Mouse (Mus musculus) T-helper 17 cell (primary cell): ENCODE results near the gene Bbx.

ENCODE experiments used
- in situ Hi-C, 2 experiments: fragments of 300-600 bp; cut with MboI, MseI; formaldehyde crosslinking; loops; 1 replicate in 1 of 2; 2 replicates in 1 of 2; pipeline ENCODE4 v1.15.1; 2025; ENCODE audit warnings: high pct_unique_total_duplicates in 2 of 2

The Bbx gene

DNA sequence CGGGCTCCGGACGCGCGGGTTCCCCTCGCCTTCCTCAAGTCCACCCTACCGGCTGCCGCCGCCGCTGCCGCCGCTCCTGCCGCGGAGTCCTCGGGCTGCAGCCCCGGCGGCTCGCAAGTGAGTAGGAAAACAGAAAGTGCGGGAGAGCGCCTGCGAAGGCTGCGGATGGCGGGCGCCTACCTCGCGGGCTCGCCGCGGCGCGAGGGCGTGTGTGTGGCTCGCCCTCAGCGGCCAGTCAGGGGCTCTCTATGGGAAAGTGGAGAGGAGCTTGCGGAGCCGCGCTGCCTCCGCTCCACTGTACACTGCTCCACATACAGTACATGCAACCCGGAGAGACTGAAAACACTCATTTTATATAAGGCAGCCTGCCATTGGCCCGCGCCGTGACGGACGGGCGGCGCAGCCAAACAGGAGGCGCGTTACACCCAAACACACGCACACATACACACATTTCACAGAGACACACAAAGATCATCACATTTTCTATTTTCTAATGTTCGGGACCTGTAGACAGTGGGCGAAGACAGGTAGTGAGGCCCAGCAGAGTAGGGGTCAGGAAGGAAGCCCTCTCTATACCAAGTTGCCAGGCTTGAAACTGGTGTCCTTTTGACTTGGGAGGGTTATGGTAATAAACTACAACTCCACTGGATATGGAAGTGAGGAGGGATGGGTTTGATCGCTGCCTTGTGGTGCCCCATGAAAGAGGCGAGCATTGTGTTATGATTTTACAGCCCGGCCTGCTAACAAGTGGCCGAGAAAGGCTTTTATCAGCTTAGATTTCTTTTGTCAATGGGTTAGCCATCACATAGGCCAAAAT, at the start of gene Bbx:
Bbx (minus strand) TSS at position 329 of the 817 bp plus-strand sequence.
- in situ Hi-C loops, result loop anchor here in 1 of 2 experiments (5.0 kb wide), 1 partner anchor 300 kb away; no protein-coding TSS in a partner anchor

DNA sequence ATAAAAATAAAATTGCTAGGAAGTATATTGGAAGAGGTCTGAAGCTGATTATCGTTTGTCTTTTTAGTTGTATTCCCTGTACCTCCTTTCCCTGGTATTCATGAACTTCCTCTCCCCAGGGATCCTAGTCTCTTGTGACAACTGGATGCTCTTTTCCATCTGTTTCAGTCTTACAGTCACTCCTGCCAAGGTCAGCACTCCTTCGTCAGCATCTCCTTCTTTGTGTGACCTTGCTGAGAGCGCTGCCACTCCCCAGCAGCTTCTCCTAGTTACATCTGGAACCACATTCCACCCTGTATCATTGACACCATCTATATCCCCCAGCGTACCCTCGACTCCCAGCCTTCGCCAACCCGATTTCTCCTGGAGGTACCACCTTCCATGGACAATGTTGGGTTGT, 49.7 kb upstream of the Bbx start:
- in situ Hi-C loops, result no loop called here

DNA sequence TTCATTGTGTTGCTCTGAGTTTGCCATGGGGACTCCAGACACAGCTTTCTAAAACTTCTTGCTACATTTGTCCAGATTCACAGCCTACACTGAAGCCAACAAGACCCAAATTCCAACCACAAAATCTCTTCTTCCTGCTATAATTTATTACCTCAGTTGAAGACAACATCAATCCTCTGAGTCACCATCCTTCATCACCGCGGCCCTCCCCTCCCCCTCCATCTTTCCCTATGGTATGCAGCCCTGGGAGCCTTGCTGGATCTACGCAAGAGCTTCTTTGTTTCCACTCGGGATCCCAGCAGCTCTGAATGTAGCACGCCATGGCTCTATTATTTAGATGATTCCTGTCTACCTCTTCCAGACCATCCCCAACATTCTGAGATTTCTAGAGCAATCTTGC, 49.2 kb upstream of the Bbx start:
- in situ Hi-C loops, result no loop called here

DNA sequence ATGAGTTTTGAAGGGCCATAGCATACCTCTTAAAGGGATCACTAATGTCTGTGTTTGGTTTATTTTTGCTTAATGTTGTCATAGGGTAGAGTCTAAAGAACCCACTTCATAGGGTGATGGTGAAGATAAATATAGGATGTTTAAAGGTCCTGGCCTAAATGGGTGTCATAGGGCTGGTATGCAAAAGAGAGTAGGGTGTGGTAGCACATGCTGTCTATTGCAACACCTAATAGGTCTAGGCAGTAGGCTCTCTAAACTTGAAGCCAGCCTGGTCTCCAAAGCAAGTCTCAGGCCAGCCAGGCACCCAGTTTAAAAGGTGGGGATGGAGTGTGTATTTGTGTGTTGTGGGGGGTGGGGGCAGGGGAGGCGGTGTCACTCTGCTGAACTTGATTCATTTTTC, 46.5 kb upstream of the Bbx start:
- in situ Hi-C loops, result no loop called here

DNA sequence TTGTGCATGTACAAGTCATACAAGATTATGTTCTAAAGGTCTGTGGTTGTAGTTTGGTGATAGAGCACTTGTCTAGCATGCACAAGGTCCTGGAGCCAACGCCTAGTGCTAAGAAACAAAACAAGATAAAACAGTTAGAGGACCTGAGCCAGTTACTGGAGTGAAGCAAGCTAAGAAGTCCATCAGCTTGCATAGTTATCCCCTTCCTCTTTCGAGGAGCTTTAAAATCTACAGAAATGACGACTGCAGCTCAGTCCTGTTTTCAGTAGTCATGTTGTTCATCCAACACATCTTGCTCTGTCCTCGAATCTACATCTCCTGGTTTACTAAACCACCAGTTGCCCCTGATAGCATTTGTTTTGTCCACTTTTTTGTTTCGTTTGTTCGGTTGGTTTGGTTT, 45.4 kb upstream of the Bbx start:
- in situ Hi-C loops, result no loop called here

DNA sequence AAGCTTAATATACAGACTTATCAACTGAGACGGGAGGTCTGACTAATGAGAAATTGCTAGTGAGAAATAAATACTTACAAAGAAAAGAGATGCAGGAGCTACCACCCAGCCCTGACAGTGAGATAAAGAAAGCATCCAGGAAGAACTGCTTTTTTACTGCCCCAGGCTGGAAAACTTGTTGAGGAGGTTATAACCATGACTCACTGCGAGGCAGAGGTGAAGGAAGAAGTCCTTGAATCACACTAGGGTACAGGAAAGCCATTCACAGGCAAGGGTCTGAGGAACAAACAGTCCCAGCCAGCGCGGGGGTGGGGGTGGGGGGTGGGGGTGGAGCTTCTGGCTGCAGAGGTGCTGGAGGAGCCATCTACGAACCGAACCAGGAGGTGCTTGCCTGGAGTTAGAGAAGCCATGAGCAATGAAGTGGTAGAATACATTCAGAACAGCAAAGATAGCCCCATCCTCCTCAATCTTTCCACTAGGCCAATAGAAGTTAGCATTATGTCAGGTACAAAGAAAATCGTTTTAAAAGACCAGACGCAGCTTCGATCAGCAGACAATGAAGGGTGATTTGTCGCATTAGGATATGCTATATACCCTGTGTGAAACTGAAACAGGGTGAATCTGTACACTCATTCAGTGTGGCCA, 30.2 kb upstream of the Bbx start:
- in situ Hi-C loops, result no loop called here

DNA sequence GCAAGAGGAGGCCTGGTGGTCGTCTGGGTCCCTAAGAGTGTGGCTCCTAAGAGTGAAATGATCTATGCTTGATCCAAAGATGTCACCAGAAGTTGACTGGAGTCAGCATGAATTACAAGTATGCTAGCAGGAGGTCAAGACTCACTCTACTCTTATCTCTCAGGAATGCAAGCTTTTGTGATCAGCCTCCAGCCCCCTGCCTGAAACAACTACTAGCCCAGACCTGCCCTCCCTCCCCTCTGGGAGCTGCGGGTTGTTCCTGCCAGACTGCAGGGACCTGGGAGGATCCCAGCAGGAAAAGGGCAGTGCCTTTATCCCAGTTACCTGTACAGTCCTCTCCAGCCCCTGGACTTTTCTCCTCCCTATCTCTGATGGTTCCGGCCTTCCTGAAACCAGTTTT, 27.0 kb upstream of the Bbx start:
- in situ Hi-C loops, result no loop called here

DNA sequence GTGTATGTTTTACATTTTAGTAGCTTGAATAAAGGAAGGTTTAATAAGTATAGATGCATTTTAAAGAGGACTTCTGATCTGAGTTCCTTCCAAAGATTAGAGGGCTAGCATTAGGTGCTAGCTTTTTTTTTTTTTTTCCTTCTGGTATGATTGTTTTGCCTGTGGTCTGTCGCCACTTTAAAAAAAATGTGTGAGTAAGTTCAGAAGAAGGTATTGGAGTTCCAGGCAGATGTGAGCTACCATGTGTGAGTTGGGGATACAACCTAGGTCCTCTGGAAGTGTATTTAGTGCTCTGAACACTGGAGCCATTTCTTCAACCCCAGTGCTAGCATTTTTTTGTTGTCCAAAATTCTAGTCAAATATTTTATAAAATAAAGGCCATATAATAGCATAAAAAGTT, 23.9 kb upstream of the Bbx start:
- in situ Hi-C loops, result no loop called here

DNA sequence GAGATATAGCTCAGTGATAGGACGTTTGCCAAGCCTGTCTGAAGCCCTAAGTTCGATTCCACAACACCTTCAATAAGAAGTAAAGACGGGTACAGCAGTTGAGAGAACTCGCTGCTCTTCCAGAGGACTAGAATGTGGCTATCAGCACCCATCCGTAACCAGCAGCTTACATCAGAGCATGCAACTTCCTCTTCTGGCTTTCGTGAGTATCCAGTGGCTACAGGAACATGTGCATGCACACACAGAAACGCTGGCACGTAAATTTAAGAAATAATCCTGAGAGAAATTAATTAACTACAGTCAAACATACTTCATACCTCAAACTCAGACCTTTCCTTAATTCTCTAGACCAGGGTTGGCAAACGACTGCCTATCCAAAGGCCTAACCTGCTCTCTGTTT, 16.9 kb upstream of the Bbx start:
- in situ Hi-C loops, result loop anchor here in 1 of 2 experiments (5.0 kb wide), 1 partner anchor 68 kb away; no protein-coding TSS in a partner anchor

DNA sequence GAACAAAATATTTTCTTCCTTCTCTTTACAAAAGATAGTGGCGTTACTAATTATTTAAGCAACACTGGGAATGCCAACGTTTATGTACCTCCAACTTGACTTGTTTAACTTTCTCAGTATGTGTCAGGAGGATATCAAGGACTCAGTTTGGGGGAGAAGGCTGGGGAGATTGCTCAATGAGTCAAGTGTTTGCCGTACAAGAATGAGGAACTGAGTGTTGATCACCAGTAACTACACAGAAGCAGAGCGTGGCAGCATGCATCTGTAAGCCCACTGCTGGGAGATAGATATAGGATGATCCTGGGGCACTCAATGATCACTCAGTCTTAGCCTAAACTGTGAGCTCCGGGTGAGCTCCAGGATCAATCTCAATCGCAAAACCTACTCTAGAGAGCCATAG, 12.8 kb upstream of the Bbx start:
- in situ Hi-C loops, result loop anchor here in 1 of 2 experiments (5.0 kb wide), 1 partner anchor 72 kb away; no protein-coding TSS in a partner anchor

DNA sequence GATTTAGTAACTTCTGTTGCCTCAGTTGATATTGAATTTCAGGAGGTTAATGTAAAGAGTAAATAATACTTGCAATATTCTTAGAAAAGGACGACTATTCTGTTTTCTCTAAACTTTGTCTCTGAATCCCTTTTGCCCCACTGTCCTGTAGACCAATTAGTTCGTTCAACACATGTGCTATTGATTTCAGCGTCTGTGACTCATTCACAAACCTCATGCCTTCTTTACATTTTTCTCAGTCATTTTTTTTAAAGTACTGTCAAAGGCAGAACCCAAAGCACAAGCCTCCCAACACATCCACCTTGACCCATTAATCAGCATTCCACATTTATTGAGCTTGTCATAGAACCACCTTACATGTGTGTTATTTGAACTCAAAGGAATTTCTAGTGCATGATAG, 6.6 kb upstream of the Bbx start:
- in situ Hi-C loops, result loop anchor here in 1 of 2 experiments (5.0 kb wide), 1 partner anchor 88 kb away; no protein-coding TSS in a partner anchor

DNA sequence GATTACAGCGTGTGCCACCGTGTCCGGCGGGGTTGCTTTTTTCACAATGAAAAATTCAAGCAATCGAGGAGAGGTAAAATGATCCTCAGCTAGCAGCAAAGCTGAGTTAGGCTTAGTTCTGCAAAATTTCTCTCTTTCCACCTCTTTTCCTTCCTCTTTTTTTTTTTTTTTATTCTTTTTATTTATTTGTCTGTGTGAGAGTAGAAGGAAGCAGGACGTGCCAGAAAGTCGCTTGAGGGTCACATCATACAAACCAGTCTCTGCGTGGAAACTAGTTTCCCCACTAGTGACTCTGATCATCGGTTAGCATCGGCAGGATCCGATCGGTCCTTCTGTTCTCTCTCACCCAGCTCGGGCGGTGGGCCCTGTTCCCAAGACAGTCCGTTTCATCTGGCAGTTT, 5.6 kb upstream of the Bbx start:
- in situ Hi-C loops, result loop anchor here in 1 of 2 experiments (5.0 kb wide), 1 partner anchor 90 kb away; no protein-coding TSS in a partner anchor

DNA sequence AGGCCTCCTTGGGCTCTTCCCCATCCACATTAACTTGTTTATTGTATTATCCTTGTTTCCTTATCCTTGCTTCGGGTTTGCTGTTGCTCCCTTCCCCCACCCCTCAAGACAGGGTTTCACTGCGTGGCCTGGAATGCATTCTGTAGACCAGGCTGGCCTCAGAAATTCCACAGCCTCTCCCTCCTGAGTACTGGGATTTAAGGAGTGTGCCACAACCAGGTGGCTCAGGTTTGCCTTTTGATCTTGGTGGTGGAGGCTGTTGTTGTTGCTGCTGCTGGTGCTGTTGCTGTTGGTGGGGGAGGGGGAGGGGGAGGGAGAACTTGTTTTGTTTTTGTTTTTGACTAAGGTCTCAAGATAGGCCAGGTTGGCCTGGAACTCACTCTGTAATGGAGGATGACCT, 5.1 kb upstream of the Bbx start:
- in situ Hi-C loops, result loop anchor here in 1 of 2 experiments (5.0 kb wide), 1 partner anchor 90 kb away; no protein-coding TSS in a partner anchor

DNA sequence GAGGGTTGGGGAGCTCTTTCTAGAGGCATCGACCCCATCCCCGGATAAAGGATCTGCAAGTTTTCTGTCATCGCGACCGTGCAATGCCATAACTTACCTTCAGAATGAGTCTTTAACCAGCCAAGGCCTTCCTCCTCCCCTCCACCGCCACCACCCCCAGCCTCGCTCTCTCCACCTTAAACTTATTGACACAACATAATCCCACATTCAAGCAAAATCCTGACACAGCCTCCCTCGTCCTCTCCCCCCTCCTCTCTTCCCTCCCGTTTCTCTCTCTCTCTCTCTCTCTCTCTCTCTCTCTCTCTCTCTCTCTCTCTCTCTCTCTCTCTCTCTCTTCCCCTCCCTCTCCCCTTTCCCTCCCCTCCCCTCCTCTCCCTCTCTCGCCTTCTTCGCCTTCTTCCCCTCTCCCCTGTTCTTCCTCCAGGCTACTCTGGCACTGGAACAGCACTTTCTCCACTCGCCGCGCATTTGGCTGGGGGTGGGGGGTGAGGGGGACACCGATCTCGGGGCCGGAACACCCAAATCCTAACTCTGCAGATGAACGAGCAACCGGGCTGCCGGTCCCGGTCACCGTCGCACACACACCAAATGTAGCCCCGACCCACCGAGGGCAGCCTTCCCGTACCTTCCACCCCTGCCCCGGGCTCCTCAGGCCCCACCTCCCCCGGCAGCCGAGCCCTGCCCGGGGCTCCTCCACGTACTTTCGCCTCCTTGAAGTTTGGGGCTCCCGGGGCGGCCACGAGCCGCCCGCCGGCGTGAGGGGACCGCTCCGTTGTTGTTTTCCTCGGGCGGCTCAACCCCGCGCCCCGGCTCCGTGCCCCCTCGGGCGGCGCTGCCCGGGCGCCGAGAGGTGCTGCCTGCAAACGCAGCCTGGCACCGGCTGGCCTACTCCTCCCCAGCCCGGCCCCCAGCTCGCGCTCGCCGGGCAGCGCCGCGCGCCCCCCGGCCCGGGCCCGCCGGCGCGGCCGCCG, 894 bp downstream of the Bbx start:
- in situ Hi-C loops, result loop anchor here in 1 of 2 experiments (5.0 kb wide), 1 partner anchor 301 kb away; no protein-coding TSS in a partner anchor

DNA sequence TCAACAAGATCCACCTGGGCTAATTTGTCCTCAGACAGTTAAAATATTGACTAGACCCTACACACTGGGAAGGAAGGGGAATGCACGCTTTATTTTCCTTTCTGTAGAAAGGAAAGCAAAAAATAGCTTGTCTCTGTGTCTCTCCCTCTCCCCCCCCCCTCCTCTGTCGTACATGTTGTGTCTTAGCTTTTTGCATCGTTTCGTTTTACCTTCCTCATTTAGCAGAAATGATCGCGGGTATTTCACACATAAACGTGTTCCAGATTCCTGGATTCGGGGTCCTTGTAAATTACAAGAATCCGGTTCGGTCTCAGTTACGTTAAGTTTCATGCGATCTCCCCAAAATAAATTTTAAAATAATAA, 1.7 kb downstream of the Bbx start:
- in situ Hi-C loops, result loop anchor here in 1 of 2 experiments (5.0 kb wide), 1 partner anchor 302 kb away; no protein-coding TSS in a partner anchor

DNA sequence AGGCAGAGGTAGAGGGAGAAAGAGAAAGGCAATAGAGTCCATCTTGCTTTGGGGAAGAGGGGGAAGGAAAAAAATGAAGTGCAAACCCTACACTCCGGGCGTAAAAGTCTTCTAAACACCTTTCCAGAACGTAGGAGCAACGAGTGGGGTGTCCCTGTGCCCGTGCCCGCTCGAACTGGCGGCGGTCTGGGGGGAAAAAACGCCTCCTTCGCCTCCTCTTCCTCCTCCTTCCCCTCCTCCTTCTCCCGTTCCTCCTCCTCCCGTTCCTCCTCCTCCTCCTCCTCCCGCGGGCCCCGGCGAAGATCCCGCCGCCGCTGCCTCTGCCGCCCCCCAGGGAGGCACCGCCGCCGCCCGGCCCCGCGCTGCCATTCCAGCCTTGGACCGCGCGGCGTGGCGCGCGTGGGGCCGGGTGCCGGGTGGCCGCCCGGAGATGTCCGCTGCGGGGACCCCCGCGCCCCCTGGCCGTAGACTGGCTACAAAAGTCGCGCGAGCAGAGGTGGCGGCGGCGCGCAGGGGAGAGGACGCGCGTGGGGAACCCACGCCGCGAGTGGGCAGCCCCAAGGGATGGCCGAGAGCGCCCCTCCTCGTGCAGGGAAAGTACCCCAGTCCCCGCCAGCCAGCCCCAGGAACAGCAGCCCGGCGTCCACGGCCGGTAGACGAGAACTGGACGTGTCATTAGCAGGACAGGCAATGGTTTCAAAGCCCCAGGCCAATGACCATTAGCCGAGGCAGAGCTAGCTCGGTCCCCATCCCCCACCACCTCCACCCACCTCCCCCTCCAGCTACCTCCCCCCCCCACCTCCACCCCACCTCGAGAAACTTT, 2.3 kb downstream of the Bbx start:
- in situ Hi-C loops, result loop anchor here (5.0 kb wide), 2 partner anchors 302 to 307 kb away; no protein-coding TSS in a partner anchor

DNA sequence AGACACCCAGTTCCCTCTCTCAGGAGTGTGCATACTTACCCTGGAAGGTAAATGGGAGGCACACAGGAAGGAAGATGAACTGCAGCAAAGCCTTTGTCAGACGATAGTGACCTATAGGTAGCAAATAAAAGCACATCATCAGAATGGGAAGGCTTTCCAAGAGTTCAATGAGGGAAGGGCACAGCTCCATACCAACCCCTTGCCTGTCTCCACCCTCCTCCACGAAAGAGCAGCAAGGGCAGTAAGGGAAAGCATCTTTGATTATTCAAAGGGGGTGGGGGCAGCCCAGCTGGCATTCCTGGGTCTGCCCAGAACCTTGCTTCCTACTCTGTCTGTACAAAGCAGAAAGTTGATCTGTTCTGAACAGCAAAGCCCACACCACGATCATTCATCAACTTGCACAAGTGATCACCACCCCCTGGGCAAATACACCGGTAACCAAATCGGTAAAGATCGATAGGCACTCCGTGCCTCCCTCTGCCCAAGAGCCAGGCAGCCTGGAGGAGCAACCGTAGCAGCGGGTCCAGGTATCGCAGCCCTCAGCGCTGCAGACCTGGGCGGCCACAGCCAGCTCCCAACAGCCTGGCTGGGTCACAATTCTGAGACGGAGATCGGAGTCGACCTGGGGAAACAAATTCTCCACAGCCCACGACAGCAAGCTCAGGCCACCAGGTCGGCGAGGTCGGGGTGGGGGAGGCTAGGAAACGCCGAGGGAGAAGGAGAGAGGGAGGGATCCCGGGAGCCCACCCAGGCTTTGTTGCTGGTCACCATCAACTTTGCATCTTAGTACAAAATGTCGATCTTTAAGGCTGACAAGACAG, 3.1 kb downstream of the Bbx start:
- in situ Hi-C loops, result loop anchor here in 1 of 2 experiments (5.0 kb wide), 1 partner anchor 308 kb away; no protein-coding TSS in a partner anchor

DNA sequence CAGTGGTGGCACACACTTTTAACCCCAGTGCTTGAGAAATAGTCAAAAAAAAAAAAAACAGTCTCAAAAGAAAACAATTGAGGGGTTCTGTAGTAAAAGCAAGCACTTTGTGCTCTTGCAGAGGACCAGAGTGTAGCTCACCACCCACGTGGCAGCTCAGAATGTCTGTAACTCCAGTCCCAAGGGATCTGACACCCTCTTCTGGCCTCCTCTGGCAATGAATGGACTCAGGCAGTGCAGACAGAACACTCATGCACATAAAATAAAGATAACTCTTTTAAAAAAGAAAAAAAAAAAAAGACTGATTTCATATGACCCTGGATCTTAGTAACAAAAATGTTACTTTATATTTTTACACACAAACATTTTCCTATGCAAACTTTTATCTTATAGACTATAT, 12.1 kb downstream of the Bbx start:
- in situ Hi-C loops, result no loop called here

DNA sequence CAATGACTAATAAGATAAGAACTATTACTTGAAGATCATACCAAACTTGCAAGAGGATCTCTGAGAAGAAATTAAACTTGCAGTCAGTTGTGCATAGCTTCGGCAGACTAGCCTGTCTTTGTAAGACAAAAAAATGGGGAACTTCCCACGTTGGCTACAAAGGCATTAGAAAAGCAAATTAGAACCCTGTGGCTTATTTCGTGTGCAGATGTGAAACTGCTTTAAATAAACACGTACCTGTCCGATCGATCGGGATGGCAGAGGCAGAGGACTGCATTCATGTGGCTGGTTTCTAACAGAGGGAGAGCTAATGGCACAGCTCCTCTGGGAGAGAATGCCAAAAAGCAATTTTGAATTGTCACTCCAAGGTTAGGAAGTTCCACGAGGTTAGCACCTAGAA, 16.8 kb downstream of the Bbx start:
- in situ Hi-C loops, result no loop called here

DNA sequence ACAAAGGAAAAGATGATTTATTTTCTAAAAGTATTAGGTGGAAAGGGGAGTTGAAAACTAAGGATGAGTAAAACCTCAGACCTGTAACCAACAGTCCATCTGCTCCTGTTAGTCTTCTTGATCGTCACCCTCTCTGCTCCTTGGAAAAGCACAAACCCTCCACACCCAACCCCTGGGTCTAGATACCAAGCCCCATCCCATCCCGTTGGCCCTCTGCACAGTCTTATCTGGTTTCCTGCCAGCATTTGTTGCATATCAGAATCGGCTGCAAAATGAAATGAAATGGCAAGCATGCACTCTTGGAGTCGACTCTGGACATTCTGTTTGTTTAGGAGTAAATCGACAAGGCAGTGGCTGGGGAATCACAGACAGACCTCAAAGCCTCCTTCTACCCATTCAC, 29.3 kb downstream of the Bbx start:
- in situ Hi-C loops, result no loop called here
